Mouse (Mus musculus): ENCODE data around the gene Hdgfl3. TPM values are rescaled to one million over a fixed set of nuclear protein-coding genes. Genes with fewer than 3 reads are reported as not detected.

The Hdgfl3 gene
- total RNA-seq, 2 experiments from 2014 or later = 6.7 to 9.0 TPM

- DNase-seq = peak in 1 of 2 experiments; percentile 54
- intact Hi-C loops (cut with DNase I) = loop anchor here (2.0 to 5.0 kb wide), 2 partner anchors 31 to 73 kb away; partner anchors contain the start of genes 3110040N11Rik and Btbd1
Measured at GRCm38 (mm10) chr7:81860071-81860470, 74.2 kb downstream of the Hdgfl3 start.

- DNase-seq = peak; percentile 61 to 63
- intact Hi-C loops (cut with DNase I) = no loop called here
Measured at GRCm38 (mm10) chr7:81858968-81859721, 75.1 kb downstream of the Hdgfl3 start, which contains the start of gene Tm6sf1. Tm6sf1 (plus strand) TSS chr7:81859001.

- intact Hi-C loops (cut with DNase I) = no loop called here
- no peak for DNase-seq
Measured at GRCm38 (mm10) chr7:81858236-81858635, 76.0 kb downstream of the Hdgfl3 start.

- intact Hi-C loops (cut with DNase I) = no loop called here
- no peak for DNase-seq
Measured at GRCm38 (mm10) chr7:81856221-81856620, 78.1 kb downstream of the Hdgfl3 start.

GRCm38 (mm10) chr7:81855694-81856093 is 78.6 kb downstream of the Hdgfl3 start, which contains the start of gene Gm10160:
Gm10160 (minus strand) TSS chr7:81855794.
- intact Hi-C loops (cut with DNase I) = no loop called here
- DNase-seq = no peak

GRCm38 (mm10) chr7:81854568-81855307 is 79.5 kb downstream of the Hdgfl3 start:
- DNase-seq = no peak
- intact Hi-C loops (cut with DNase I) = no loop called here

- intact Hi-C loops (cut with DNase I) = no loop called here
- no peak for DNase-seq
Measured at GRCm38 (mm10) chr7:81851706-81852105, 82.6 kb downstream of the Hdgfl3 start.

- no peak for DNase-seq
- intact Hi-C loops (cut with DNase I) = no loop called here
Measured at GRCm38 (mm10) chr7:81850171-81850570, 84.1 kb downstream of the Hdgfl3 start.

GRCm38 (mm10) chr7:81849633-81850032 is 84.6 kb downstream of the Hdgfl3 start:
- intact Hi-C loops (cut with DNase I) = no loop called here
- DNase-seq = no peak

GRCm38 (mm10) chr7:81849214-81849613 is 85.1 kb downstream of the Hdgfl3 start:
- intact Hi-C loops (cut with DNase I) = no loop called here
- DNase-seq = no peak

GRCm38 (mm10) chr7:81847777-81848176 is 86.5 kb downstream of the Hdgfl3 start:
- intact Hi-C loops (cut with DNase I) = no loop called here
- DNase-seq = no peak

- intact Hi-C loops (cut with DNase I) = no loop called here
- no peak for DNase-seq
Measured at GRCm38 (mm10) chr7:81847010-81847409, 87.3 kb downstream of the Hdgfl3 start.

GRCm38 (mm10) chr7:81846008-81846407 is 88.3 kb downstream of the Hdgfl3 start:
- intact Hi-C loops (cut with DNase I) = no loop called here
- DNase-seq = no peak

- no peak for DNase-seq
- intact Hi-C loops (cut with DNase I) = no loop called here
Measured at GRCm38 (mm10) chr7:81845313-81845712, 89.0 kb downstream of the Hdgfl3 start.

GRCm38 (mm10) chr7:81844801-81845200 is 89.5 kb downstream of the Hdgfl3 start:
- intact Hi-C loops (cut with DNase I) = no loop called here
- DNase-seq = no peak

GRCm38 (mm10) chr7:81843903-81844302 is 90.4 kb downstream of the Hdgfl3 start:
- no peak for DNase-seq
- intact Hi-C loops (cut with DNase I) = no loop called here

- intact Hi-C loops (cut with DNase I) = no loop called here
- DNase-seq = no peak
Measured at GRCm38 (mm10) chr7:81842998-81843397, 91.3 kb downstream of the Hdgfl3 start.

GRCm38 (mm10) chr7:81842141-81842540 is 92.1 kb downstream of the Hdgfl3 start:
- DNase-seq = no peak
- intact Hi-C loops (cut with DNase I) = no loop called here

GRCm38 (mm10) chr7:81841439-81841838 is 92.8 kb downstream of the Hdgfl3 start:
- peak; percentile 40 to 44 for DNase-seq
- intact Hi-C loops (cut with DNase I) = no loop called here

- no peak for DNase-seq
- intact Hi-C loops (cut with DNase I) = no loop called here
Measured at GRCm38 (mm10) chr7:81840661-81841181, 93.6 kb downstream of the Hdgfl3 start.

- intact Hi-C loops (cut with DNase I) = no loop called here
- DNase-seq = no peak
Measured at GRCm38 (mm10) chr7:81839746-81840145, 94.5 kb downstream of the Hdgfl3 start.

Measured in heart, postnatal 36 days (tissue).